Mouse (Mus musculus) lung, embryonic 14.5 days (tissue): ENCODE measurements around the gene Chrna9. TPM values are rescaled to one million over a fixed set of nuclear protein-coding genes. Genes with fewer than 3 reads are reported as not detected.

Experiments used
- ATAC-seq: fragments of 200-750 bp; cut with Nextera tagmentation; 2 replicates; pipeline ENCODE4 v1.8.0; 2017; ENCODE audit warnings: mild to moderate bottlenecking, moderate TSS enrichment, moderate library complexity; ENCODE audit not compliant: insufficient read depth
- DNase-seq: peaks from one replicate; pipeline ENCODE4 v3.0.0-alpha.2; 2015
- H3K27ac ChIP-seq: fragments of 300-500 bp; sonication (generic); 2 replicates; pipeline ENCODE4 v1.5.1; 2014; ENCODE audit warnings: low read depth, mild to moderate bottlenecking, moderate library complexity
- H3K27me3 ChIP-seq: fragments of 300-500 bp; sonication (generic); 2 replicates; pipeline ENCODE4 v1.6.1; 2014; ENCODE audit warnings: low read length, control low read depth; ENCODE audit not compliant: insufficient read depth
- H3K36me3 ChIP-seq: fragments of 300-500 bp; sonication (generic); 2 replicates; pipeline ENCODE4 v1.6.1; 2014; ENCODE audit warnings: control low read depth; ENCODE audit not compliant: insufficient read depth
- H3K4me1 ChIP-seq: fragments of 300-500 bp; sonication (generic); 2 replicates; pipeline ENCODE4 v1.6.1; 2014; ENCODE audit warnings: antibody characterized with exemption, control low read depth; ENCODE audit not compliant: insufficient read depth
- H3K4me2 ChIP-seq: fragments of 300-500 bp; sonication (generic); 2 replicates; pipeline ENCODE4 v1.6.1; 2014; ENCODE audit warnings: mild to moderate bottlenecking
- H3K4me3 ChIP-seq: fragments of 300-500 bp; sonication (generic); 2 replicates; pipeline ENCODE4 v1.5.1; 2014; ENCODE audit warnings: low read depth, low read length
- H3K9ac ChIP-seq: fragments of 300-500 bp; sonication (generic); 2 replicates; pipeline ENCODE4 v1.6.1; 2014
- H3K9me3 ChIP-seq: fragments of 300-500 bp; sonication (generic); 2 replicates; pipeline ENCODE4 v1.6.1; 2016; ENCODE audit warnings: low read depth, low read length, control low read depth
- CTCF ChIP-seq: IDR thresholded peaks from 2 replicates; pipeline ENCODE4 v1.5.1; 2016; ENCODE audit warnings: antibody characterized with exemption, low read depth
- WGBS: fragments of 180-500 bp; shearing (Covaris S2); extraction: QIAGEN DNeasy Blood & Tissue Kit; methylation state at CpG from one replicate; pipeline ENCODE4 v1.1.7; 2014; 5-methylcytosine and 5-hydroxymethylcytosine counted together
- polyA plus RNA-seq: library from polyadenylated mRNA; unstranded; fragments of >200 nt; fragmentation: Nextera tagmentation; extraction: Ambion mirVana; gene quantifications from 2 replicates; pipeline ENCODE4 v1.2.1, GENCODE M21; 2014

The Chrna9 gene
- polyA plus RNA-seq, 1 experiment from 2014 or later, result not detected

- Histone ChIP-seq H3K27ac (no peak overlapping the region), H3K4me3 (no peak overlapping the region), H3K4me1 (no peaks in the 10 kb centered on the region), H3K9ac (no peak overlapping the region), H3K4me2 (no peak overlapping the region), H3K36me3 (no peaks in the 10 kb centered on the region), H3K9me3 (peaks cover 8% of the 10 kb centered on the region; the same call in 1 of the 2 replicates), H3K27me3 (no peaks in the 10 kb centered on the region)
- WGBS, result 55% methylated on average over 2 of the region's 2 CpGs
- DNase-seq (no peak), ATAC-seq (no peak)
- no peak for TF ChIP-seq CTCF
These were observed 26.0 kb upstream of the Chrna9 start for GRCm38 (mm10) chr5:65908751-65909150.

GRCm38 (mm10) chr5:65909321-65909720 is 25.4 kb upstream of the Chrna9 start:
- H3K36me3 ChIP-seq, result no peaks in the 10 kb centered on the region
- H3K27ac ChIP-seq, result no peak overlapping the region
- 80% methylated on average over 4 of the region's 4 CpGs for WGBS
- ATAC-seq (no peak), DNase-seq (no peak)
- no peak for TF ChIP-seq CTCF
- no peak overlapping the region for H3K4me3 ChIP-seq
- no peaks in the 10 kb centered on the region for H3K27me3 ChIP-seq
- H3K4me1 ChIP-seq, result no peaks in the 10 kb centered on the region
- H3K9ac ChIP-seq, result no peak overlapping the region
- H3K9me3 ChIP-seq, result peaks cover 8% of the 10 kb centered on the region; the same call in 1 of the 2 replicates
- no peak overlapping the region for H3K4me2 ChIP-seq

GRCm38 (mm10) chr5:65910398-65910797 is 24.3 kb upstream of the Chrna9 start:
- DNase-seq, result no peak
- 0 out of 2 replicates have a peak, but pooled peaks cover under 1% of the 10 kb centered on the region for H3K9me3 ChIP-seq
- no peak overlapping the region for H3K27ac ChIP-seq
- no peak overlapping the region for H3K4me3 ChIP-seq
- H3K9ac ChIP-seq, result no peak overlapping the region
- ATAC-seq, result no peak
- no peaks in the 10 kb centered on the region for H3K4me1 ChIP-seq
- H3K4me2 ChIP-seq, result no peak overlapping the region
- no peaks in the 10 kb centered on the region for H3K27me3 ChIP-seq
- no peaks in the 10 kb centered on the region for H3K36me3 ChIP-seq
- WGBS, result 66% methylated on average over 4 of the region's 4 CpGs
- TF ChIP-seq CTCF, result no peak

GRCm38 (mm10) chr5:65911676-65912075 is 23.0 kb upstream of the Chrna9 start:
- H3K4me1 ChIP-seq, result no peaks in the 10 kb centered on the region
- no peak overlapping the region for H3K4me2 ChIP-seq
- no peaks in the 10 kb centered on the region for H3K9me3 ChIP-seq
- no peaks in the 10 kb centered on the region for H3K36me3 ChIP-seq
- H3K27ac ChIP-seq, result no peak overlapping the region
- TF ChIP-seq CTCF, result no peak
- ATAC-seq, result no peak
- H3K4me3 ChIP-seq, result no peak overlapping the region
- WGBS, result 73% methylated on average over 7 of the region's 7 CpGs
- H3K9ac ChIP-seq, result no peak overlapping the region
- no peak for DNase-seq
- no peaks in the 10 kb centered on the region for H3K27me3 ChIP-seq

GRCm38 (mm10) chr5:65912201-65912600 is 22.5 kb upstream of the Chrna9 start:
- DNase-seq (no peak), ATAC-seq (no peak)
- H3K9ac ChIP-seq, result no peak overlapping the region
- no peak for TF ChIP-seq CTCF
- no peak overlapping the region for H3K4me3 ChIP-seq
- no peaks in the 10 kb centered on the region for H3K36me3 ChIP-seq
- 84% methylated on average over 5 of the region's 5 CpGs for WGBS
- H3K27me3 ChIP-seq, result no peaks in the 10 kb centered on the region
- H3K4me1 ChIP-seq, result no peaks in the 10 kb centered on the region
- no peak overlapping the region for H3K27ac ChIP-seq
- no peak overlapping the region for H3K4me2 ChIP-seq
- no peaks in the 10 kb centered on the region for H3K9me3 ChIP-seq

- 88% methylated on average over 9 of the region's 9 CpGs for WGBS
- ATAC-seq (no peak), DNase-seq (no peak)
- H3K36me3 ChIP-seq, result no peaks in the 10 kb centered on the region
- H3K27ac ChIP-seq, result no peak overlapping the region
- no peak overlapping the region for H3K4me2 ChIP-seq
- no peaks in the 10 kb centered on the region for H3K9me3 ChIP-seq
- no peak overlapping the region for H3K9ac ChIP-seq
- H3K4me3 ChIP-seq, result no peak overlapping the region
- no peaks in the 10 kb centered on the region for H3K4me1 ChIP-seq
- TF ChIP-seq CTCF, result no peak
- H3K27me3 ChIP-seq, result no peaks in the 10 kb centered on the region
These were observed 21.6 kb upstream of the Chrna9 start for GRCm38 (mm10) chr5:65913126-65913525.

- H3K36me3 ChIP-seq, result no peaks in the 10 kb centered on the region
- H3K9me3 ChIP-seq, result no peaks in the 10 kb centered on the region
- no peaks in the 10 kb centered on the region for H3K27me3 ChIP-seq
- WGBS, result 89% methylated on average over 7 of the region's 7 CpGs
- no peak overlapping the region for H3K27ac ChIP-seq
- no peak overlapping the region for H3K4me2 ChIP-seq
- no peaks in the 10 kb centered on the region for H3K4me1 ChIP-seq
- no peak overlapping the region for H3K9ac ChIP-seq
- DNase-seq (no peak), ATAC-seq (no peak)
- no peak overlapping the region for H3K4me3 ChIP-seq
- no peak for TF ChIP-seq CTCF
These were observed 20.4 kb upstream of the Chrna9 start for GRCm38 (mm10) chr5:65914342-65914741.

GRCm38 (mm10) chr5:65916930-65917329 is 17.8 kb upstream of the Chrna9 start:
- no peak for TF ChIP-seq CTCF
- Histone ChIP-seq H3K27me3 (no peaks in the 10 kb centered on the region), H3K9ac (no peak overlapping the region), H3K9me3 (no peaks in the 10 kb centered on the region), H3K4me2 (no peak overlapping the region), H3K27ac (no peak overlapping the region), H3K4me1 (no peaks in the 10 kb centered on the region), H3K4me3 (no peak overlapping the region), H3K36me3 (no peaks in the 10 kb centered on the region)
- 83% methylated on average over 5 of the region's 5 CpGs for WGBS
- DNase-seq (no peak), ATAC-seq (no peak)
